Mouse (Mus musculus) brain, embryonic 14.5 days (tissue): ENCODE results near the gene Hsf3. TPM values are rescaled to one million over a fixed set of nuclear protein-coding genes. Genes with fewer than 3 reads are reported as not detected.
"Not testable (repeated sequence)": the region's sequence is repeated elsewhere in the genome, so short reads cannot be mapped to it uniquely, and the experiment has no call there.

Experiments used
- DNase-seq: peaks from one replicate; pipeline ENCODE4 v3.0.0-alpha.2; 2011; ENCODE audit warnings: low read depth
- CTCF ChIP-seq: fragments of 200-500 bp; IDR thresholded peaks from 2 replicates; pipeline ENCODE4 v1.5.1; 2012; ENCODE audit warnings: inconsistent platforms, mild to moderate bottlenecking, moderate library complexity, borderline replicate concordance; ENCODE audit not compliant: insufficient read depth, insufficient read length; ENCODE audit errors: extremely low read depth
- POLR2A ChIP-seq: fragments of 200-500 bp; IDR thresholded peaks from 2 replicates; pipeline ENCODE4 v1.6.1; 2012; ENCODE audit warnings: mild to moderate bottlenecking, inconsistent platforms, borderline replicate concordance; ENCODE audit not compliant: poor library complexity, insufficient read depth, insufficient read length, severe bottlenecking; ENCODE audit errors: extremely low read depth
- polyA plus RNA-seq: library from polyadenylated mRNA; depleted of rRNA; stranded (reverse); fragments of >200 nt; gene quantifications from 2 replicates; pipeline ENCODE4 v1.2.3, GENCODE M21; 2012; rRNA removed

The Hsf3 gene
- not detected in 2 replicates for polyA plus RNA-seq

DNA sequence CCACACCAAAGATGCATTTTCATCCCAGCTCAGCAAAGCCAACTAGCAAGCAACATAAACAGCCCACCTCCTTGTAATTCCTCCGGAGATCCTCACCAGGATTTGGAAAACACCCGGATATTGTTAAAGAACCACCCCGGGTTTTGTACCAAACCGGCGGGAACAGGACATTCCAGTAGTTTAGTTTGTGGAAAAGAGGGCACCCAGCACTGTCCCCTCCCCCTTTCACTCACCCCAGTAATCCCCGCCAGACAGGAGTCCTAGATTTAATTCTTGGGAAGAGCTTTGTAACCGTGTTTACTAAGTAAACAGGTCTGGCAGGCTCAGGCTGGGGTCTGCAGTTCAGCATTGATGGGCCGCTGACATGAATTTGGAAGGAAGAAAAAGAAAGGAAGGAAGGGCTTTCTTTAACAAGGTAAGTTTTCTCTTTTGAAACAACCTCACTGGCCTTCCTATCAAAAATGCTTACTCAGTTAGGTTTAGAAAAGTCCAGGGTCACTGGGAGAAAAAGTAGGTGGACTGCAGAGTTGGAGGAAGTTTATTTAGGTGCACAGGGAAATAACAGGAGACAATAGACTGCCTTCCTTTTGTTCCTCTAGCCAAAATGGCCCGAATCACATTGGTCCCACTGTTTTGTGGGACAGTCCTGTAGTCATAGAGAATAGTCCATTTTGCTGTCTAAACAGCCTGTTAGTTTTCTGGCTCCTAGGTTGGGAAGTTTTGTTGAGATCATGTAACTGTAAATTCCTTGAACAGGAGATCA lies at the start of gene Hsf3:
Gene Hsf3, minus strand, starts transcription at position 94 of the 763 bp plus-strand sequence.
- TF ChIP-seq POLR2A (no peak), CTCF (no peak)
- peak; percentile 33 for DNase-seq

DNA sequence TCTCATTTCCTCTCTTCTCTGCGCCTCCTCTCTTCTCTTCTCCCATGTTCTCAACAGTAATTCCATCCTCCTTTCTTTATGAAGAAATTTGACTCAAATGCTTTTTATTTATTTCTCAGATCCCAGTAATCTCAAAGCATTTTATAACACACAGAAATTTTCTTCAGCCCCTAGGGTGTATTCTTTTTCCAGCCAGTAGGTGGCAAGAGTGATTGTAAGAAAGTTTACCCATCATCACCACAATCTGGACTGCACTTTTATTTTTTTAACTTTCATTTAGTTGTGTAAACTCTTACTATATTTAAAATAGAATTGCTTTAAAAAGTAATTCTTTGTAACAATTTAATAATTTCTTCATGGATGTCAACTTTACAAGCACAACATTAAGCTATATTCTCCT lies 45.5 kb upstream of the Hsf3 start:
- TF ChIP-seq CTCF = no peak
- TF ChIP-seq POLR2A = no peak
- peak; percentile 3 for DNase-seq

DNA sequence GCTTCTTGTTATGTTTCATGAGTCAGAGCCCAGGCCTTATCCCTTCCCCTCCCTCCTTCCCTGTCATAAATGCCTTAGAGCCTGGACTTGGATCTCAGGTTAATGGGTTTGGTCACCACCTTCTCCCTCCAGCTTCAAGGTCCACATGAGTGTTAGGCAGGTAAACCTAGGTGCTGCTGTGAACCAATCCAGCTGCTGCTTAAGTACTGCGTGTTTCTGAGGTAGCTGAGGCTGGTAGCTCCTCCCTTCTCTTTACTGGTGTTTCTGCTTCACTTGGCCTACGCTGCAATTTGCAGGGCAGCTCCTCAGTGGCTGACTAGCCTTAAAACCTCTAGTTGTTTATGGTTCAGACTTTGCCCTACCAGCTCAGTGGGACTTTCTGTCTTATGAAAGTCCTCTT lies 945 bp downstream of the Hsf3 start, which contains the start of gene Heph:
Gene Heph, plus strand, starts transcription at position 211 of the 400 bp plus-strand sequence.
- no peak for DNase-seq
- no peak for TF ChIP-seq CTCF

DNA sequence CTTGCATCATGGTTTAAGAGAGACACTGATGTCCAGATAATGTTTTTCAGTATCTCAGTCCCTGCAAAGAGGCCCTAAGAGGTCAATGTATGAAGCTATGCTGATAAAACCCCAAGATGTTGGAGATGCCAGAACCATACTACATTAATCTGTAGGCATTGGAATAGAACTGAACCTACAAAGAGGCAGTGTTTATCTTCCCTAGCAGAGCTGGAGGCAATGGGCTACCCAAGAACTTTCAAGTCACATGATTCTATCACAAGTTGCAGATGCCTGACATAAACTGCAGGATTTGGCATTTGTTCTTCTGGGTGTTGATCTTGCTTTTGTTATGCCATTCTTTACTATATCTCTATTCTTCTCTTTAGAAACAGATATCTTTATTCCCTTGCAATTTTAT lies 36.7 kb downstream of the Hsf3 start:
- no peak for DNase-seq
- TF ChIP-seq POLR2A = no peak
- no peak for TF ChIP-seq CTCF

DNA sequence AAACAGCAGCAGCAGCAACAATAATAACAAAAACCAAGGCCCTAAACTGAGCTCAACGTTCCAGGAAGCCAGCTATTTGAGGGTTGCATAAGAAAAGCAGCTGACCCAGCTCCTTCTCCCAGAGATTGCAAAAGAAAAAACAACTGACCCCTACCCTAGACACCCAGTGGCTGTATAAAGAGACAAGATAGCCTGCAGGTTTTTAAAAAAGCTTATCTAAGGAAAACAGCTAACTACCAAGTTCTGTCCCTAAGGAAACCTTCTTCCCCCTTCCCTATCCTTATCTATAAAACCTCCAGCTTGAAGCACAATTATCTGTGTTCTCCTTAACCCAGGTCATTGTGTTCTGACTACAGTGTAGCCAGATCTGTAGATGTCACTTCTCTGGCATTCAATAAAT lies 38.4 kb downstream of the Hsf3 start:
- TF ChIP-seq CTCF (no peak), POLR2A (no peak)
- DNase-seq = no peak

DNA sequence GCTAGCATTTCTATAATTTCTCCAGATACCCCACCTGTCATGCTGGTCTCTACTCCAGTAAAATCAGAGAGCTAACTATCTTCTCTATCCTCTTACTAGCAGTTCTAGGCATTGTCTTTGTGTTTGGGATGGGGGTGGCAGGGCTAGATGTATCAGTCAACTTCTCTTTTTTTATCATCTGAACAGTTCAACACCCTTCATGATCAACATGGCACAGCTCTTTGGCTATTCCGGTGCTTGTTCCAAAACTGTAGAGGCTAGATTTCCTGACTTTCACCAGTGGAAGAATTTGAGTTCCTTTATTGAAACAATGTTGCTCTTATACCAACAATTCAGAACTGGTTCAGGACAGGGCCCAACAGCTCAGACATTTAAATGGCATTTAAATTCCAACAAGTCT lies 39.1 kb downstream of the Hsf3 start:
- TF ChIP-seq CTCF = no peak
- no peak for TF ChIP-seq POLR2A
- no peak for DNase-seq

DNA sequence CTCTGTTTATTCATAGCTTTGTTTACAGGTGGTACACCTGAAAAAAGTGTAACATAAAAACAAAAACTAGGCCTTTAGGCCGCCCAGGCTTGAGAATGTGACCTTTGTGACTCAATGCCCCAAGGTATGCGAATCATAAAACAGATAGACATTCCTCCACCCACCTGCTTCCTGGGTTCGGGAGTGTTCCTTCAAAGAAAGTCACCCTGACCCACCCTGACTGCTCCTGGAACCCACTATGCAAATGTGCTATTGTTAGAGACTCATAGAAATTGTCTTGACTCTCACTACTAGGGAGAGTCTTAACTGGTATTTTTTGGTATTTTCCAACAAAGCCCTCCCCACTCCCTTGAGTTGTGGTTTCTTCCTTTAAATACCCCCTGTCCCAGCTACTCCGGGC lies 40.7 kb downstream of the Hsf3 start:
- DNase-seq = not testable (repeated sequence)

DNA sequence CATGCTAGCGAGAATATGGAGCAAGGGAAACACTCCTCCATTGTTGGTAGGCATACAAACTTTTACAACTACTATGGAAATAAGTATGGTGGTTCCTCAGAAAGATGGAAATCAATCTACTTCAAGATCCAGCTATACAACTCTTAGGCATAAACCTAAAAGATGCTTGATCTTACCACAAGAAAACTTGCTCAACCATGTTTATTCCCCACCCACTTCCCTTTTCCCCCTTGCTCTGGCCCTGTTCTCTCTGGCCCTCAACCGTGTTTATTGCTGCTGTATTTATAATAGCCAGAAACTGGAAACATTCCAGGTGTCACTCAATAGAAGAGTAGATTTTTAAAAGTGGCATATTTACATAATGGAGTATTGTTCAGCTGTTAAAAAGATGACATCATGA lies 117.0 kb downstream of the Hsf3 start:
- no peak for DNase-seq
- TF ChIP-seq CTCF (no peak), POLR2A (no peak)

DNA sequence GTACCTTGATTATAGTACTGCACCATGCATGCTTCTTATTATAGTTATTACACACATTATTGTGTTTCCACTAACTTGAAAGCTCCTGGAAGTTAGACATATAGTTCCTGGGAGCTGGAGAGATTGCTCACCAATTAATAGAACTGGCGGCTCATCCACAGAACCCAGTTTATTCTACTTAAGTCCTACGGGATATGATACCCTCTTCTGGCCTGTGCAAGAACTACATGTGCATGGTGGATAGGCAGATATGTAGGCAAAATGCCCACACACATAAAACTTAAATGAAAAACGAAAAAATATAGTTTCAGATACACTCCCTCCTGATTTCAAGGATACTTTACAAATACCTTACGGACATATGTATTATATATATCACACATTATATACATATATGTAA lies 126.3 kb downstream of the Hsf3 start:
- peak; percentile 11 for DNase-seq
- peak; percentile 11; the same call in 1 of the 2 replicates for TF ChIP-seq CTCF
- no peak for TF ChIP-seq POLR2A

DNA sequence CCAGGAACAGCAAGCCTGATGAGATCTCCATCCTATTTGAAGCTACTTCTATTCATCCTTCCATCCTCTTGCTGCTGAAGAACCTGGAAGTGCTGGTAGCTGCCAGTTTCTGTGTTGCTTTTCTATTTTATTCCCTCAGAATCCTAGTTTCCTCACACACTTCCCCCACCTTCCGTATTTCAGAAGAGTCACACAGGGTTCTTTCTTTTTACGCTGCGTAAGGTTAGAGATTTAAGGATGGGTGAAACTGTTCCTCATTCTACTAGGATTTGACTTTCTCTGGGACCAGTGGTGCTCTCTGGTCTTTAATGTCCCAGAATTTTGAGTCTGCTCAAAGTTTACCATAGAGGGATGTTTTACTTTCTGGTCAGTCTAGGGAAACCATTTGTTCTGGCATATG lies 162.8 kb downstream of the Hsf3 start, which contains the start of gene Vsig4:
Gene Vsig4, minus strand, starts transcription at position 101 of the 400 bp plus-strand sequence.
- no peak for TF ChIP-seq POLR2A
- TF ChIP-seq CTCF = no peak

DNA sequence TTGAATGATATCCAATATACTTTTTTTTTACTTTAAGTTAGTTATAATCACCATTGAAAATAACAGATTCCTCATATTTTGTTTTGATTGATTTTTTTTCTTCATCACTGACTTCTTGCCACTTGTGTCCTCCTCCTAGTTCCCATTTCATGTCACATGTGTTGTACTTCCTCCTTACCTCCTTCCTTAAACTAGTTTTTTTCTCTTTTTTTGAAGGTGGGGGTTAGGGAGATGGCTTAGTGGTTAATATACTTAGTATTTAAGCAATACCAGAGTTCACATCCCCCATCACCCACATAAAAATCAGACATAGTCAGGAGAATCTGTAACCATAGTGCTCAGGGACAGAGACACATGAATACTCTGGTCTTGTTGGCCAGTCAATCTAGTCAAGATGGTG lies 199.6 kb downstream of the Hsf3 start:
- TF ChIP-seq POLR2A = no peak
- no peak for TF ChIP-seq CTCF
- no peak for DNase-seq

More for the DNA sequence above, 162.8 kb downstream of the Hsf3 start, which contains the start of gene Vsig4:
- no peak for DNase-seq

Other genes with a start within 250 kb of the Hsf3 start
- gene Vsig4, start 162.9 kb downstream of the Hsf3 start, polyA plus RNA-seq = not detected in 2 replicates
- gene Heph, start 935 bp downstream of the Hsf3 start, polyA plus RNA-seq = 3.3 and 5.1 TPM in 2 replicates